Mouse (Mus musculus) neural tube, embryonic 13.5 days (tissue): ENCODE measurements around the gene Mcu. TPM values are rescaled to one million over a fixed set of nuclear protein-coding genes. Genes with fewer than 3 reads are reported as not detected.

Source experiments
- ATAC-seq: fragments of 200-750 bp; cut with Nextera tagmentation; 2 replicates; pipeline ENCODE4 v1.8.0; 2017; ENCODE audit warnings: low read depth, mild to moderate bottlenecking, moderate TSS enrichment, moderate library complexity
- H3K27ac ChIP-seq: fragments of 300-500 bp; sonication (generic); replicated peaks from 2 replicates; pipeline ENCODE4 v1.5.1; 2015; ENCODE audit warnings: moderate library complexity, mild to moderate bottlenecking, inconsistent platforms
- H3K27me3 ChIP-seq: fragments of 300-500 bp; sonication (generic); 2 replicates; pipeline ENCODE4 v1.6.1; 2015; ENCODE audit warnings: mild to moderate bottlenecking, inconsistent platforms
- H3K36me3 ChIP-seq: fragments of 300-500 bp; sonication (generic); 2 replicates; pipeline ENCODE4 v1.6.1; 2015; ENCODE audit warnings: mild to moderate bottlenecking, inconsistent platforms
- H3K4me1 ChIP-seq: fragments of 300-500 bp; sonication (generic); replicated peaks from 2 replicates; pipeline ENCODE4 v1.6.1; 2015; ENCODE audit warnings: inconsistent platforms
- H3K4me2 ChIP-seq: fragments of 300-500 bp; sonication (generic); 2 replicates; pipeline ENCODE4 v1.6.1; 2015; ENCODE audit warnings: inconsistent platforms, mild to moderate bottlenecking, moderate library complexity
- H3K4me3 ChIP-seq: fragments of 300-500 bp; sonication (generic); 2 replicates; pipeline ENCODE4 v1.5.1; 2015; ENCODE audit warnings: mild to moderate bottlenecking, inconsistent platforms
- H3K9ac ChIP-seq: fragments of 300-500 bp; sonication (generic); 2 replicates; pipeline ENCODE4 v1.6.1; 2015; ENCODE audit warnings: moderate library complexity, mild to moderate bottlenecking, inconsistent platforms
- H3K9me3 ChIP-seq: fragments of 300-500 bp; sonication (generic); 2 replicates; pipeline ENCODE4 v1.6.1; 2016; ENCODE audit warnings: inconsistent platforms
- whole genome bisulfite sequencing: fragments of 180-500 bp; shearing (Covaris S2); methylation state at CpG from one replicate; pipeline ENCODE4 v1.1.7; 2015; 5-methylcytosine and 5-hydroxymethylcytosine counted together
- polyA plus RNA-seq: library from polyadenylated mRNA; unstranded; fragments of >200 nt; fragmentation: Nextera tagmentation; extraction: Ambion mirVana; gene quantifications from 2 replicates; pipeline ENCODE4 v1.2.1, GENCODE M21; 2015

Mcu gene
- polyA plus RNA-seq, 1 experiment from 2014 or later = 34.4 TPM

- no peak overlapping the region for H3K27ac ChIP-seq
- H3K36me3 ChIP-seq = no peaks in the 10 kb centered on the region
- H3K4me3 ChIP-seq = no peak overlapping the region
- 59% methylated on average over 2 of the region's 2 CpGs for WGBS
- H3K4me1 ChIP-seq = peaks cover 29% of the 10 kb centered on the region
- no peaks in the 10 kb centered on the region for H3K9me3 ChIP-seq
- no peak overlapping the region for H3K4me2 ChIP-seq
- no peaks in the 10 kb centered on the region for H3K27me3 ChIP-seq
- no peak overlapping the region for H3K9ac ChIP-seq
- no peak for ATAC-seq
Observed at GRCm38 (mm10) chr10:59565995-59566410, 50.5 kb downstream of the Mcu start.

- no peak overlapping the region for H3K9ac ChIP-seq
- H3K27ac ChIP-seq = no peak overlapping the region
- no peaks in the 10 kb centered on the region for H3K9me3 ChIP-seq
- WGBS = 87% methylated on average over 5 of the region's 5 CpGs
- H3K4me1 ChIP-seq = peaks cover 26% of the 10 kb centered on the region
- H3K27me3 ChIP-seq = no peaks in the 10 kb centered on the region
- no peak for ATAC-seq
- H3K4me2 ChIP-seq = no peak overlapping the region
- H3K36me3 ChIP-seq = no peaks in the 10 kb centered on the region
- H3K4me3 ChIP-seq = no peak overlapping the region
Observed at GRCm38 (mm10) chr10:59564551-59564950, 51.9 kb downstream of the Mcu start.

- H3K36me3 ChIP-seq = no peaks in the 10 kb centered on the region
- H3K4me2 ChIP-seq = no peak overlapping the region
- H3K4me1 ChIP-seq = peaks cover 26% of the 10 kb centered on the region
- no peak overlapping the region for H3K27ac ChIP-seq
- WGBS = 74% methylated on average over 4 of the region's 4 CpGs
- H3K9me3 ChIP-seq = no peaks in the 10 kb centered on the region
- H3K27me3 ChIP-seq = no peaks in the 10 kb centered on the region
- ATAC-seq = no peak
- H3K4me3 ChIP-seq = no peak overlapping the region
- no peak overlapping the region for H3K9ac ChIP-seq
Observed at GRCm38 (mm10) chr10:59562511-59562910, 54.0 kb downstream of the Mcu start.

- H3K4me2 ChIP-seq = no peak overlapping the region
- H3K4me3 ChIP-seq = no peak overlapping the region
- H3K27ac ChIP-seq = no peak overlapping the region
- peaks cover 13% of the 10 kb centered on the region for H3K4me1 ChIP-seq
- no peaks in the 10 kb centered on the region for H3K36me3 ChIP-seq
- H3K27me3 ChIP-seq = no peaks in the 10 kb centered on the region
- H3K9ac ChIP-seq = no peak overlapping the region
- no peaks in the 10 kb centered on the region for H3K9me3 ChIP-seq
- 92% methylated on average over 5 of the region's 5 CpGs for WGBS
- ATAC-seq = no peak
Observed at GRCm38 (mm10) chr10:59560126-59560525, 56.4 kb downstream of the Mcu start.

- Histone ChIP-seq H3K4me3 (no peak overlapping the region), H3K9me3 (no peaks in the 10 kb centered on the region), H3K4me1 (peaks cover 11% of the 10 kb centered on the region; the same call in 1 of the 2 replicates), H3K27me3 (no peaks in the 10 kb centered on the region), H3K36me3 (no peaks in the 10 kb centered on the region), H3K4me2 (no peak overlapping the region), H3K27ac (no peak overlapping the region), H3K9ac (no peak overlapping the region)
- WGBS = 69% methylated on average over 4 of the region's 4 CpGs
- ATAC-seq = no peak
Observed at GRCm38 (mm10) chr10:59558602-59559001, 57.9 kb downstream of the Mcu start.

GRCm38 (mm10) chr10:59558164-59558563, 58.3 kb downstream of the Mcu start:
- H3K4me1 ChIP-seq = 0 out of 2 replicates have a peak, but pooled peaks cover 7% of the 10 kb centered on the region
- no peak for ATAC-seq
- 91% methylated on average over 5 of the region's 5 CpGs for whole genome bisulfite sequencing
- H3K27me3 ChIP-seq = no peaks in the 10 kb centered on the region
- H3K9me3 ChIP-seq = no peaks in the 10 kb centered on the region
- H3K9ac ChIP-seq = no peak overlapping the region
- no peak overlapping the region for H3K27ac ChIP-seq
- no peak overlapping the region for H3K4me2 ChIP-seq
- H3K4me3 ChIP-seq = no peak overlapping the region
- H3K36me3 ChIP-seq = no peaks in the 10 kb centered on the region

GRCm38 (mm10) chr10:59556541-59556940, 60.0 kb downstream of the Mcu start:
- Histone ChIP-seq H3K4me2 (no peak overlapping the region), H3K27ac (no peak overlapping the region), H3K9ac (no peak overlapping the region), H3K27me3 (no peaks in the 10 kb centered on the region), H3K4me1 (0 out of 2 replicates have a peak, but pooled peaks cover 4% of the 10 kb centered on the region), H3K36me3 (no peaks in the 10 kb centered on the region), H3K4me3 (no peak overlapping the region), H3K9me3 (no peaks in the 10 kb centered on the region)
- no peak for ATAC-seq
- 58% methylated on average over 5 of the region's 5 CpGs for WGBS

- H3K9me3 ChIP-seq = no peaks in the 10 kb centered on the region
- 0 out of 2 replicates have a peak, but pooled peaks cover 4% of the 10 kb centered on the region for H3K4me1 ChIP-seq
- H3K36me3 ChIP-seq = no peaks in the 10 kb centered on the region
- ATAC-seq = no peak
- H3K9ac ChIP-seq = no peak overlapping the region
- H3K4me3 ChIP-seq = no peak overlapping the region
- no peak overlapping the region for H3K4me2 ChIP-seq
- H3K27me3 ChIP-seq = no peaks in the 10 kb centered on the region
- WGBS = 96% methylated on average over 1 of the region's 1 CpGs
- H3K27ac ChIP-seq = no peak overlapping the region
Observed at GRCm38 (mm10) chr10:59554243-59554642, 62.2 kb downstream of the Mcu start.

GRCm38 (mm10) chr10:59552456-59552855, 64.0 kb downstream of the Mcu start:
- Histone ChIP-seq H3K4me3 (no peak overlapping the region), H3K9me3 (0 out of 2 replicates have a peak, but pooled peaks cover 2% of the 10 kb centered on the region), H3K27ac (no peak overlapping the region), H3K9ac (no peak overlapping the region), H3K36me3 (no peaks in the 10 kb centered on the region), H3K4me1 (0 out of 2 replicates have a peak, but pooled peaks cover 4% of the 10 kb centered on the region), H3K27me3 (no peaks in the 10 kb centered on the region), H3K4me2 (no peak overlapping the region)
- WGBS = 90% methylated on average over 1 of the region's 1 CpGs
- ATAC-seq = no peak

- Histone ChIP-seq H3K9me3 (peaks cover 13% of the 10 kb centered on the region), H3K4me2 (no peak overlapping the region), H3K27me3 (no peaks in the 10 kb centered on the region), H3K27ac (no peak overlapping the region), H3K9ac (no peak overlapping the region), H3K4me3 (no peak overlapping the region), H3K4me1 (no peaks in the 10 kb centered on the region), H3K36me3 (peaks cover 10% of the 10 kb centered on the region; the same call in 1 of the 2 replicates)
- ATAC-seq = no peak
- 67% methylated on average over 11 of the region's 11 CpGs for WGBS
Observed at GRCm38 (mm10) chr10:59548768-59549333, 67.6 kb downstream of the Mcu start.

- Histone ChIP-seq H3K4me3 (no peak overlapping the region), H3K36me3 (peaks cover 10% of the 10 kb centered on the region; the same call in 1 of the 2 replicates), H3K4me2 (no peak overlapping the region), H3K9me3 (peaks cover 13% of the 10 kb centered on the region), H3K27ac (no peak overlapping the region), H3K27me3 (no peaks in the 10 kb centered on the region), H3K9ac (no peak overlapping the region), H3K4me1 (no peaks in the 10 kb centered on the region)
- 42% methylated on average over 6 of the region's 6 CpGs for WGBS
- ATAC-seq = no peak
Observed at GRCm38 (mm10) chr10:59548211-59548610, 68.3 kb downstream of the Mcu start.

GRCm38 (mm10) chr10:59547426-59547825, 69.1 kb downstream of the Mcu start:
- H3K36me3 ChIP-seq = peaks cover 10% of the 10 kb centered on the region; the same call in 1 of the 2 replicates
- no peak overlapping the region for H3K27ac ChIP-seq
- H3K9me3 ChIP-seq = peaks cover 13% of the 10 kb centered on the region
- H3K9ac ChIP-seq = no peak overlapping the region
- H3K27me3 ChIP-seq = no peaks in the 10 kb centered on the region
- no peaks in the 10 kb centered on the region for H3K4me1 ChIP-seq
- H3K4me3 ChIP-seq = no peak overlapping the region
- 41% methylated on average over 7 of the region's 7 CpGs for WGBS
- ATAC-seq = no peak
- H3K4me2 ChIP-seq = no peak overlapping the region

GRCm38 (mm10) chr10:59545169-59545568, 71.3 kb downstream of the Mcu start:
- H3K27ac ChIP-seq = no peak overlapping the region
- H3K4me2 ChIP-seq = no peak overlapping the region
- WGBS = 94% methylated on average over 7 of the region's 7 CpGs
- peaks cover 13% of the 10 kb centered on the region for H3K9me3 ChIP-seq
- no peak for ATAC-seq
- no peak overlapping the region for H3K9ac ChIP-seq
- no peaks in the 10 kb centered on the region for H3K27me3 ChIP-seq
- no peak overlapping the region for H3K4me3 ChIP-seq
- peaks cover 7% of the 10 kb centered on the region for H3K4me1 ChIP-seq
- H3K36me3 ChIP-seq = peaks cover 10% of the 10 kb centered on the region; the same call in 1 of the 2 replicates
